Mouse (Mus musculus) bone marrow macrophage, adult 2 months (primary cell): ENCODE results near the gene Rab10.

Experiments
- CTCF ChIP-seq: IDR thresholded peaks from 2 replicates; pipeline ENCODE4 v1.5.1; 2012; ENCODE audit warnings: low read depth, mild to moderate bottlenecking, low read length, moderate library complexity
- POLR2A ChIP-seq: IDR thresholded peaks from 2 replicates; pipeline ENCODE4 v1.6.1; 2012; ENCODE audit warnings: mild to moderate bottlenecking, low read depth, low read length, borderline replicate concordance

DNA sequence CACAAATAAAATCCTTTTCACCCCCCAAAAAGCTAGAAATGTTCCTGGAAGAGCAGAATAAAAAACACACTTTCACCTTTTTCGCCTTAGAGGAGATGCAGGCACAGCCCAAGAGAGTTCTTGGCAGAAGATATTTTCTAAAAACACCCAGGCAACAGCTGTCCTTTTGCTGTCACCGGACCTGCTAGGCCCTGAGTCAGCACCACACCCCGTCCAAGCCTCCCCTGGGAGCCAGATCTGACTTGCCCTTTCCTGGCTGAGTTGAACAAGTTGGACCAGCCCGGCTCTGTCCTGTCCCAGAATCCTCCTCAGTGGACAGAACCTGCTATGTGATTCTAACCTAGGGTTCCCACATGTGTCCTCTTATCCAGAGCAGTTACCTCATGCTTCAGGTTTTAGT lies 9.6 kb upstream of the Rab10 start:
- no peak for TF ChIP-seq CTCF
- TF ChIP-seq POLR2A: no peak
